8 mouse cellular contexts compared by ENCODE assay signal in the genomic region with DNA sequence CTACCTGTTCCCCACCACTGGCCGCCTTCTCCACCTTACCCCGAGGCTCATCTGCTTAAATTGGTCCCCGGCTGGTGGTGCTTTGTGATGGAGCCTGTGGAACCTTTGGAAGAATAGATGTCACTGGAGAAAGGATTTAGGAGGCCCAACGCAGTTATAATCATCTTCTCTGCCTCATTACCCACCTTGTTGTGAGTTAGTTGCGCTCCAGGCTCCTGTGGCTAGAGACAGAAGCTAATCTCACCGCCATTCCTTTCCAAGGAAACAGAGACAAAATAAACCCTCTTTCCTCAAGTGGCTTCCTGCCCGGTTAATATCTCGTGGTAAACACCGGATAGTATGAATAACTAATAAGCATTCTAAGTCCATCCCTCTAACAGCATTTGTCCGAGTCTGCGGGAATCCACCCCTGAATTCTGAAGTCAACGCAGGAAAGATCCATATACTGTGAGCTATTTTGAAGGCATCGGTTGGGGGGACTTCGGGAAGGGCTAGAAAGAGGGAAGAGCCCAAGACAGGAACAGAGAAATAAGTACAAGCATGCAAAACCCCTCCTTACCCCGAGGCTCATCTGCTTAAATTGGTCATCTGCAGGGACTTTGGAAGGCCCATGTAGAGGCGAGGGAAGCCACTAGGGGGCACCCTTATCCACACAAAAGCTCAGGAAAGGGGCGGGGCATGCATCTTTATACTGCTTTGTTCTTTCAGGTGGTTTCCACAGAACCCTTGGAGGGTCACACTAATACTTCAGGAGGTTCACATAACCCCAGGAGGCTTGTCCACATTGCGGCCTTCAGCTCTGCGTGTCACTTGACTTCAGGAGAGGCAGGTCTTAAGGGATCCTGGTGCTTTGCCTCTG. TPM values are rescaled to one million over a fixed set of nuclear protein-coding genes. Genes with fewer than 3 reads are reported as not detected.
DNase-seq lines count a peak whose midpoint lies in the region; ATAC-seq and TF ChIP-seq lines count a peak whose summit lies in the region.

No protein-coding gene starts in this region.

- intact Hi-C loops in gastrocnemius, adult 2 months (cut with DNase I), result no loop called here

- H3K36me3 ChIP-seq in limb, embryonic 12.5 days, result no peaks in the 10 kb centered on the region

- H3K27me3 ChIP-seq in limb, embryonic 12.5 days, result 0 out of 2 replicates have a peak, but pooled peaks cover 3% of the 10 kb centered on the region

- no peak overlapping the region for H3K27ac ChIP-seq in gastrocnemius, adult 2 months
- no peak overlapping the region for H3K27ac ChIP-seq in limb, embryonic 12.5 days

- H3K4me3 ChIP-seq in gastrocnemius, adult 2 months, result no peak overlapping the region
- H3K4me3 ChIP-seq in limb, embryonic 12.5 days (replicated peaks), result no peak overlapping the region

- TF ChIP-seq CTCF in gastrocnemius, adult 2 months (IDR thresholded peaks at IDR 0.05), result peak; percentile 80

- DNase-seq in urinary bladder, adult 18-20 months (ENCODE audit: low spot score in 2 of 2), result peak; percentile 18 to 50
- no peak for DNase-seq in urinary bladder, postnatal 10 days (ENCODE audit: low spot score)
- peak; percentile 69 to 77 for DNase-seq in cerebellum, postnatal 4 days (ENCODE audit: low spot score in 2 of 2)
- peak; percentile 53 for DNase-seq in gastrocnemius, adult 2 months
- DNase-seq in kidney, adult 9 months, result peak; percentile 78
- peak; percentile 11 to 39 for DNase-seq in monocyte, adult 2 months (ENCODE audit: low read depth in 1 of 2, low spot score in 2 of 2)
- DNase-seq in spleen, postnatal 36 days (ENCODE audit: low spot score in 2 of 2), result peak; percentile 41 to 58

- 38% methylated on average over 19 of the region's 19 CpGs for WGBS in limb, embryonic 12.5 days

- H3K9me3 ChIP-seq in limb, embryonic 12.5 days, result no peaks in the 10 kb centered on the region

- H3K4me2 ChIP-seq in limb, embryonic 12.5 days, result no peak overlapping the region

- H3K9ac ChIP-seq in limb, embryonic 12.5 days (replicated peaks), result no peak overlapping the region

- ATAC-seq in limb, embryonic 12.5 days (ENCODE audit: insufficient number of reproducible peaks, insufficient read depth, low FRiP score, low TSS enrichment, low read depth), result peak; percentile 71; the same call in 1 of the 2 replicates

- H3K4me1 ChIP-seq in limb, embryonic 12.5 days (replicated peaks), result no peaks in the 10 kb centered on the region

RNA-seq across cellular contexts. Expression of a gene that starts 4.1 kb away (rescaled TPM):
- 10 to 100 TPM; 16.2 to 19.6 TPM for total RNA-seq in gastrocnemius, adult 2 months (2021)
- polyA plus RNA-seq in limb, embryonic 12.5 days (2016; fragmentation: Nextera tagmentation; extraction: Ambion mirVana), result 47.2 and 50.1 TPM in 2 replicates

RNA-seq across cellular contexts. Expression of a gene that starts 46.3 kb away (rescaled TPM):
- 1 to 10 TPM in 1 of 2 experiments, under 1 TPM in 1; 0.51 to 1.9 TPM for total RNA-seq in gastrocnemius, adult 2 months (2021)
- 2.2 and 3.1 TPM in 2 replicates for polyA plus RNA-seq in limb, embryonic 12.5 days (2016; fragmentation: Nextera tagmentation; extraction: Ambion mirVana)
